Mouse (Mus musculus): ENCODE measurements around the gene Zfp30. TPM values are rescaled to one million over a fixed set of nuclear protein-coding genes. Genes with fewer than 3 reads are reported as not detected.

Zfp30 gene
- polyA plus RNA-seq, 1 experiment, result 2.7 TPM

GRCm38 (mm10) chr7:29829804-29830203 lies 46.0 kb downstream of the Zfp30 start:
- DNase-seq (ENCODE audit: low spot score), result no peak

GRCm38 (mm10) chr7:29836816-29837215 lies 53.0 kb downstream of the Zfp30 start:
- no peak for DNase-seq (ENCODE audit: low spot score)

- no peak for DNase-seq (ENCODE audit: low spot score)
These were observed 55.5 kb downstream of the Zfp30 start for GRCm38 (mm10) chr7:29839256-29839655.

GRCm38 (mm10) chr7:29842105-29842504 lies 58.3 kb downstream of the Zfp30 start:
- DNase-seq (ENCODE audit: low spot score), result no peak

Other genes starting within 250 kb of the Zfp30 start
- not detected in 2 replicates for gene Catsperg2, start 57.0 kb upstream of the Zfp30 start, polyA plus RNA-seq (2012; rRNA removed)
- 9.7 and 10.1 TPM in 2 replicates for gene Zfp84, start 15.4 kb upstream of the Zfp30 start, polyA plus RNA-seq (2012; rRNA removed)
- 8.8 and 9.2 TPM in 2 replicates for gene Zfp790, start 32.1 kb downstream of the Zfp30 start, polyA plus RNA-seq (2012; rRNA removed)
- 1.1 and 1.4 TPM in 2 replicates for gene Zfp940, start 69.7 kb downstream of the Zfp30 start, polyA plus RNA-seq (2012; rRNA removed)
- gene Zfp420, start 76.0 kb downstream of the Zfp30 start, polyA plus RNA-seq (2012; rRNA removed), result 7.0 and 8.1 TPM in 2 replicates
- 6.0 and 6.8 TPM in 2 replicates for gene Zfp27, start 122.6 kb downstream of the Zfp30 start, polyA plus RNA-seq (2012; rRNA removed)
- gene Zfp383, start 124.2 kb downstream of the Zfp30 start, polyA plus RNA-seq (2012; rRNA removed), result 7.5 and 8.1 TPM in 2 replicates
- 7.7 TPM in 2 replicates for gene Zfp74, start 170.1 kb downstream of the Zfp30 start, polyA plus RNA-seq (2012; rRNA removed)
- gene Zfp568, start 200.0 kb downstream of the Zfp30 start, polyA plus RNA-seq (2012; rRNA removed), result 8.7 and 9.0 TPM in 2 replicates

Data from urinary bladder, adult 2 months (tissue).